Mouse (Mus musculus): Measurements from ENCODE around the gene Focad. TPM values are rescaled to one million over a fixed set of nuclear protein-coding genes. Genes with fewer than 3 reads are reported as not detected.

Focad gene
- polyA plus RNA-seq, 1 experiment from 2014 or later = 20.8 TPM

- no peak; the same call in 1 of the 2 replicates for ATAC-seq (ENCODE audit: insufficient read depth)
- H3K9ac ChIP-seq = no peak overlapping the region
- no peak overlapping the region for H3K4me3 ChIP-seq (ENCODE audit: low read depth, low read length)
- no peaks in the 10 kb centered on the region for H3K4me1 ChIP-seq (ENCODE audit: insufficient read depth)
- no peak overlapping the region for H3K27ac ChIP-seq (ENCODE audit: low read depth)
- WGBS = 69% methylated on average over 6 of the region's 6 CpGs
- H3K4me2 ChIP-seq = no peak overlapping the region
- H3K36me3 ChIP-seq (ENCODE audit: insufficient read depth) = no peaks in the 10 kb centered on the region
- DNase-seq = peak; percentile 16
- H3K27me3 ChIP-seq (ENCODE audit: insufficient read depth, low read length) = no peaks in the 10 kb centered on the region
- no peak for TF ChIP-seq CTCF (IDR thresholded peaks at IDR 0.05; ENCODE audit: low read depth)
- no peaks in the 10 kb centered on the region for H3K9me3 ChIP-seq (ENCODE audit: low read depth, low read length)
These were observed 206.6 kb downstream of the Focad start for GRCm38 (mm10) chr4:88300832-88301621.

DNA sequence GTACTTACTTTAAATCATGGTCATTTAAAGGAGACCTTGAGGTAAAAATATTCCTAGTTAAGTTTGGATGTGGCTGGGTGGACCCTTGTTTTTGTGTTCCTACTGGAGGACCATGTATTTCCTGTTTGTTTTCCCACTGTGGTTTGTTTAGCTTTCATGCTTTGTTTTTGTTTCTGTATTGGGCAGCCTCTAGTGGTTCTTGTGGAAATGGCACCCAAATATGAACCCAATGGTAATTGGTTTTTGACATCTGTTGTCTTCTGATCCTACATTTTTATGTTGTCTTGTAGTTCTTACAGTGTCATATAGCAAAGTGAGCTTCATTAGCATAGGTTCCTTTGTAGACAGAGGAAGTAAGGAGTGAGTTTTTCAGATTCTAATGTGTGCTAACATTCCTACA lies 207.9 kb downstream of the Focad start:
- ATAC-seq (ENCODE audit: insufficient read depth) (no peak), DNase-seq (peak; percentile 74)
- no peak overlapping the region for H3K9ac ChIP-seq
- TF ChIP-seq CTCF (IDR thresholded peaks at IDR 0.05; ENCODE audit: low read depth) = peak; percentile 77
- H3K9me3 ChIP-seq (ENCODE audit: low read depth, low read length) = no peaks in the 10 kb centered on the region
- no peaks in the 10 kb centered on the region for H3K36me3 ChIP-seq (ENCODE audit: insufficient read depth)
- no peak overlapping the region for H3K4me2 ChIP-seq
- no peak overlapping the region for H3K27ac ChIP-seq (ENCODE audit: low read depth)
- no peaks in the 10 kb centered on the region for H3K4me1 ChIP-seq (ENCODE audit: insufficient read depth)
- H3K27me3 ChIP-seq (ENCODE audit: insufficient read depth, low read length) = no peaks in the 10 kb centered on the region
- no peak overlapping the region for H3K4me3 ChIP-seq (ENCODE audit: low read depth, low read length)

GRCm38 (mm10) chr4:88307691-88308090 lies 213.3 kb downstream of the Focad start:
- Histone ChIP-seq H3K4me3 (ENCODE audit: low read depth, low read length) (no peak overlapping the region), H3K27ac (ENCODE audit: low read depth) (no peak overlapping the region), H3K36me3 (ENCODE audit: insufficient read depth) (no peaks in the 10 kb centered on the region), H3K27me3 (ENCODE audit: insufficient read depth, low read length) (no peaks in the 10 kb centered on the region), H3K4me1 (ENCODE audit: insufficient read depth) (no peaks in the 10 kb centered on the region), H3K9ac (no peak overlapping the region), H3K9me3 (ENCODE audit: low read depth, low read length) (no peaks in the 10 kb centered on the region), H3K4me2 (no peak overlapping the region)
- ATAC-seq (ENCODE audit: insufficient read depth) (no peak), DNase-seq (no peak)
- TF ChIP-seq CTCF (IDR thresholded peaks at IDR 0.05; ENCODE audit: low read depth) = no peak
- 77% methylated on average over 3 of the region's 3 CpGs for WGBS

GRCm38 (mm10) chr4:88308342-88309116 lies 214.1 kb downstream of the Focad start:
- no peak overlapping the region for H3K4me2 ChIP-seq
- WGBS = 88% methylated on average over 10 of the region's 10 CpGs
- DNase-seq (no peak), ATAC-seq (ENCODE audit: insufficient read depth) (no peak)
- no peaks in the 10 kb centered on the region for H3K27me3 ChIP-seq (ENCODE audit: insufficient read depth, low read length)
- no peak overlapping the region for H3K27ac ChIP-seq (ENCODE audit: low read depth)
- H3K4me3 ChIP-seq (ENCODE audit: low read depth, low read length) = no peak overlapping the region
- no peaks in the 10 kb centered on the region for H3K36me3 ChIP-seq (ENCODE audit: insufficient read depth)
- H3K9me3 ChIP-seq (ENCODE audit: low read depth, low read length) = no peaks in the 10 kb centered on the region
- H3K9ac ChIP-seq = no peak overlapping the region
- H3K4me1 ChIP-seq (ENCODE audit: insufficient read depth) = no peaks in the 10 kb centered on the region
- TF ChIP-seq CTCF (IDR thresholded peaks at IDR 0.05; ENCODE audit: low read depth) = no peak

GRCm38 (mm10) chr4:88309676-88310075 lies 215.2 kb downstream of the Focad start:
- H3K4me2 ChIP-seq = no peak overlapping the region
- no peak overlapping the region for H3K4me3 ChIP-seq (ENCODE audit: low read depth, low read length)
- TF ChIP-seq CTCF (IDR thresholded peaks at IDR 0.05; ENCODE audit: low read depth) = peak; percentile 71
- DNase-seq (peak; percentile 66), ATAC-seq (ENCODE audit: insufficient read depth) (no peak)
- no peaks in the 10 kb centered on the region for H3K36me3 ChIP-seq (ENCODE audit: insufficient read depth)
- H3K4me1 ChIP-seq (ENCODE audit: insufficient read depth) = no peaks in the 10 kb centered on the region
- H3K9ac ChIP-seq = no peak overlapping the region
- H3K27ac ChIP-seq (ENCODE audit: low read depth) = no peak overlapping the region
- no peaks in the 10 kb centered on the region for H3K27me3 ChIP-seq (ENCODE audit: insufficient read depth, low read length)
- WGBS = 47% methylated on average over 2 of the region's 2 CpGs
- no peaks in the 10 kb centered on the region for H3K9me3 ChIP-seq (ENCODE audit: low read depth, low read length)

DNA sequence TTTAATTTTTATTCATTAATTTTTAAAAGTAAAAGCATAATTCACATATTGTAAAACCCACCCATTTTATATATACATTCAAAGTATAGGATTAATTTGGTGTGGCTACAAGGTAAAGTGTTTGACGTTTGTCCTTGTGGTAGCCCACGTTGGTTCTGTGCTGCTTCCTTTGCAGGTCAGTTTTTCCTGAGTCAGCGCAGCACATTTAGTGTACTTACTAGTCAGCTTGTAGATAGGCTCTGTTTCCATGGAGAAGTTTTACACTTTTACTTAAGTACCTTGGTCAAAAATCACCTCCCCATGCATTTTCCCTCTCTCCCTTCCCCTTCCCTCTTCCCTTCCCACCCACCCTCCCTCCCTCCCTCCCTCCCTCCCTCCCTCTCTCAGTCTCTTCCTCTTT lies 220.5 kb downstream of the Focad start:
- no peak overlapping the region for H3K9ac ChIP-seq
- no peaks in the 10 kb centered on the region for H3K27me3 ChIP-seq (ENCODE audit: insufficient read depth, low read length)
- no peaks in the 10 kb centered on the region for H3K9me3 ChIP-seq (ENCODE audit: low read depth, low read length)
- no peak for TF ChIP-seq CTCF (IDR thresholded peaks at IDR 0.05; ENCODE audit: low read depth)
- H3K27ac ChIP-seq (ENCODE audit: low read depth) = no peak overlapping the region
- no peaks in the 10 kb centered on the region for H3K4me1 ChIP-seq (ENCODE audit: insufficient read depth)
- H3K36me3 ChIP-seq (ENCODE audit: insufficient read depth) = no peaks in the 10 kb centered on the region
- 65% methylated on average over 3 of the region's 3 CpGs for WGBS
- no peak overlapping the region for H3K4me2 ChIP-seq
- DNase-seq (no peak), ATAC-seq (ENCODE audit: insufficient read depth) (no peak)
- no peak overlapping the region for H3K4me3 ChIP-seq (ENCODE audit: low read depth, low read length)

DNA sequence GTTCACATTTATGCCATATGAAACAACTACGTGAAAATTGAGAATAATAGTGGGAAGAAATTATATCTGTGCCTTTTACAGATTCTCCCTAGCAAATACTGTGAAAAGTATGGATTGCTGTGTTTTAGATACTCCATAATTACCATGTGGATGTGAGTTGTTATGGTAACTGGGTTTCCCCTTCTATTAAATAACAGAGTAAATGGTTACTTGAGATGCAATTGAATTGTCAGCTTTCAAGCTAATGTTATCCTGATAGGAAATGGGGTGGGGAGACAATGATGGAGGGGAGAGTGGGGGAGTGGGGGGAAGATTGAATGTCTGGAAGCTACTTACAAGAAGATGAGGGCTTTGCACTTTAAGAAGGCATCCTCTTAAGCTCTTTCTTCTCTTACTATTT lies 225.6 kb downstream of the Focad start:
- no peak for DNase-seq
- Histone ChIP-seq H3K4me2 (no peak overlapping the region), H3K4me3 (ENCODE audit: low read depth, low read length) (no peak overlapping the region), H3K36me3 (ENCODE audit: insufficient read depth) (no peaks in the 10 kb centered on the region), H3K9me3 (ENCODE audit: low read depth, low read length) (no peaks in the 10 kb centered on the region), H3K9ac (no peak overlapping the region), H3K27me3 (ENCODE audit: insufficient read depth, low read length) (no peaks in the 10 kb centered on the region), H3K27ac (ENCODE audit: low read depth) (no peak overlapping the region), H3K4me1 (ENCODE audit: insufficient read depth) (no peaks in the 10 kb centered on the region)
- no peak for TF ChIP-seq CTCF (IDR thresholded peaks at IDR 0.05; ENCODE audit: low read depth)
- ATAC-seq (ENCODE audit: insufficient read depth) = no peak
- WGBS = 76% methylated on average over 1 of the region's 1 CpGs

All from lung, embryonic 14.5 days (tissue).